Mouse (Mus musculus) liver, embryonic 14.5 days (tissue): Measurements from ENCODE around the gene Yes1. TPM values are rescaled to one million over a fixed set of nuclear protein-coding genes. Genes with fewer than 3 reads are reported as not detected.

Experiments used
- ATAC-seq: fragments of 200-750 bp; cut with Nextera tagmentation; 2 replicates; pipeline ENCODE4 v1.8.0; 2017; ENCODE audit warnings: moderate number of reproducible peaks, mild to moderate bottlenecking, moderate library complexity; ENCODE audit not compliant: insufficient read depth
- DNase-seq, 3 experiments: peaks; one replicate each; pipeline ENCODE4 v3.0.0-alpha.2; 2012 to 2013; ENCODE audit warnings: low read depth in 3 of 3, low spot score in 3 of 3
- H3K27ac ChIP-seq: fragments of 300-500 bp; sonication (generic); 2 replicates; pipeline ENCODE4 v1.5.1; 2014; ENCODE audit warnings: moderate library complexity, mild to moderate bottlenecking, control low read depth, inconsistent platforms
- H3K27me3 ChIP-seq: fragments of 300-500 bp; sonication (generic); 2 replicates; pipeline ENCODE4 v1.6.1; 2014; ENCODE audit warnings: mild to moderate bottlenecking, low read length, moderate library complexity; ENCODE audit not compliant: control insufficient read depth, insufficient read depth
- H3K36me3 ChIP-seq: fragments of 300-500 bp; sonication (generic); replicated peaks from 2 replicates; pipeline ENCODE4 v1.6.1; 2014; ENCODE audit warnings: low read depth; ENCODE audit not compliant: control insufficient read depth, insufficient read depth
- H3K4me1 ChIP-seq, 2 experiments: fragments of 200-500 bp in 1 of 2; fragments of 300-500 bp in 1 of 2; sonication (generic) in 1 of 2; replicated peaks; 2 replicates each; pipeline ENCODE4 v1.6.1; 2012 to 2014; ENCODE audit warnings: antibody characterized with exemption in 1 of 2, inconsistent platforms in 1 of 2, low read length in 1 of 2; ENCODE audit not compliant: control insufficient read depth in 2 of 2, insufficient read depth in 2 of 2
- H3K4me2 ChIP-seq: fragments of 300-500 bp; sonication (generic); 2 replicates; pipeline ENCODE4 v1.6.1; 2014; ENCODE audit warnings: low read depth, mild to moderate bottlenecking, control low read depth, moderate library complexity
- H3K4me3 ChIP-seq, 2 experiments: fragments of 200-500 bp in 1 of 2; fragments of 300-500 bp in 1 of 2; sonication (generic) in 1 of 2; 2 replicates each; pipeline ENCODE4 v1.5.1; 2012 to 2014; ENCODE audit warnings: low read depth in 2 of 2, low read length in 2 of 2, mild to moderate bottlenecking in 2 of 2, control low read depth in 1 of 2, inconsistent platforms in 1 of 2, moderate library complexity in 1 of 2; ENCODE audit not compliant: insufficient read depth in 1 of 2
- H3K9ac ChIP-seq: fragments of 300-500 bp; sonication (generic); replicated peaks from 2 replicates; pipeline ENCODE4 v1.6.1; 2014; ENCODE audit warnings: mild to moderate bottlenecking, control low read depth, moderate library complexity
- H3K9me3 ChIP-seq: fragments of 300-500 bp; sonication (generic); 2 replicates; pipeline ENCODE4 v1.6.1; 2016; ENCODE audit warnings: low read length, mixed read lengths; ENCODE audit not compliant: control insufficient read depth
- CTCF ChIP-seq: IDR thresholded peaks from 2 replicates; pipeline ENCODE4 v1.5.1; 2016; ENCODE audit warnings: antibody characterized with exemption, low read depth, control low read depth
- EP300 ChIP-seq: IDR thresholded peaks from 2 replicates; pipeline ENCODE4 v1.6.1; 2016; ENCODE audit warnings: antibody characterized with exemption, low read depth
- WGBS: fragments of 180-500 bp; shearing (Covaris S2); extraction: QIAGEN DNeasy Blood & Tissue Kit; methylation state at CpG from one replicate; pipeline ENCODE4 v1.1.7; 2014; ENCODE audit not compliant: insufficient replicate concordance; 5-methylcytosine and 5-hydroxymethylcytosine counted together
- polyA plus RNA-seq, 2 experiments: library from polyadenylated mRNA; depleted of rRNA in 1 of 2; stranded (reverse) in 1 of 2; unstranded in 1 of 2; fragments of >200 nt; fragmentation: Nextera tagmentation in 1 of 2; extraction: Ambion mirVana in 1 of 2; gene quantifications; 2 replicates each; pipeline versions ENCODE4 v1.2.1 to v1.2.3; 2012 to 2014

Gene Yes1
- polyA plus RNA-seq, 2 experiments = 1.6 to 4.2 TPM

- Histone ChIP-seq H3K9ac (no peak overlapping the region), H3K4me2 (no peak overlapping the region), H3K36me3 (no peaks in the 10 kb centered on the region), H3K27me3 (no peaks in the 10 kb centered on the region), H3K4me3 (no peak overlapping the region), H3K4me1 (peaks cover 0 to 4% of the 10 kb centered on the region in 2 experiments; a peak in 1 of 4 replicates), H3K27ac (no peak overlapping the region), H3K9me3 (no peaks in the 10 kb centered on the region)
- 41% methylated on average over 5 of the region's 5 CpGs for WGBS
- ATAC-seq (no peak), DNase-seq (no peak)
- TF ChIP-seq EP300 (no peak), CTCF (no peak)
These were observed 86.4 kb downstream of the Yes1 start for GRCm38 (mm10) chr5:32697208-32697867.

DNA sequence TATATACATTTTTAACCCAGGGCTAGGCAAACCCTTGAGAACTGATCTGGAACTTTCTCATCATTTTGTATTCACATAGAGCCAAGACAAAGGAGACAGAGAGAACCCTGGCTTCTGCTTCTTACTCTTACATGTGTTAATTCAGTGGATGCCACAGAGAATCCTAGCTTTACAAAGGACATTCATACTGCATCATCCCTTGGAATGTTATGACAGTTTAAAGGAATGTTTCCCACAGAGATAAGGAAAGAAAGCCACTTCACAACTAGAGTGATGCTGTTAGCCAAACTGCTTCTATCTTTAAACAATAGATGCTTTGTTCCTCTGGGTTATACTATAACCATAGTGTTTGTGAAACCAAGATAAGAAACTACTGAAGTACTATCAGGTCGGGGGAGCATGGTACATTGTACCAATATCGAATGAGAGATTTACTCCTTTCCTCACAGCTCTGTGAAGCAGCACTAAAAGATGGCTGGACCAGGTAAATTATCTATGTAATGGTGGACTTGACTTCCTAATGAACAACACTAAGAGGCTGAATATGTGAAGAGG lies 95.3 kb downstream of the Yes1 start:
- no peak overlapping the region for H3K4me3 ChIP-seq
- no peaks in the 10 kb centered on the region for H3K4me1 ChIP-seq
- no peaks in the 10 kb centered on the region for H3K9me3 ChIP-seq
- H3K36me3 ChIP-seq = no peaks in the 10 kb centered on the region
- WGBS = 37% methylated on average over 2 of the region's 2 CpGs
- no peak overlapping the region for H3K9ac ChIP-seq
- no peaks in the 10 kb centered on the region for H3K27me3 ChIP-seq
- H3K4me2 ChIP-seq = no peak overlapping the region
- TF ChIP-seq EP300 (no peak), CTCF (no peak)
- ATAC-seq = no peak
- DNase-seq = no peak
- H3K27ac ChIP-seq = no peak overlapping the region

DNA sequence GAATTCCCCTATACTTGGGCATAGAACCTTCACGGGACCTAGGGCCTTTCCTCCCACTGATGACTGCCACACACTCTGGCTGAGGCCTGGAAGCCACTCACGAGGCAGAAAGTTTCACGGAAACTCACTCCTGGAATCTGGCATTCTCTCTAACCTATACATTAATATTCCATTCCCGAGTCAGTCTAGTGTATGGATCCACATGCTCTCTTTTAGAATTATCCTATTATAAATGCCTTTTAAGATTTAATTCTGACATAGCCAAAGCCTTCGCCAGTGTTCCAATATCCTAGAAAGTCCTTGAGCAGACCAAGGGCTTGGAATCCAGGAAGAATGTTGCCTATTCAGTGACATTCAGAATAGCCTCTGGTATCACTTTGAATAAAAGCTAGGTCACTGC lies 100.5 kb downstream of the Yes1 start:
- no peaks in the 10 kb centered on the region for H3K36me3 ChIP-seq
- H3K4me1 ChIP-seq = peaks cover 0 to 6% of the 10 kb centered on the region in 2 experiments; a peak in 2 of 4 replicates
- no peaks in the 10 kb centered on the region for H3K27me3 ChIP-seq
- 71% methylated on average over 5 of the region's 5 CpGs for WGBS
- H3K9ac ChIP-seq = no peak overlapping the region
- ATAC-seq (no peak), DNase-seq (no peak)
- no peak overlapping the region for H3K4me3 ChIP-seq
- no peak for TF ChIP-seq EP300
- TF ChIP-seq CTCF = no peak
- H3K4me2 ChIP-seq = no peak overlapping the region
- H3K27ac ChIP-seq = no peak overlapping the region
- no peaks in the 10 kb centered on the region for H3K9me3 ChIP-seq

DNA sequence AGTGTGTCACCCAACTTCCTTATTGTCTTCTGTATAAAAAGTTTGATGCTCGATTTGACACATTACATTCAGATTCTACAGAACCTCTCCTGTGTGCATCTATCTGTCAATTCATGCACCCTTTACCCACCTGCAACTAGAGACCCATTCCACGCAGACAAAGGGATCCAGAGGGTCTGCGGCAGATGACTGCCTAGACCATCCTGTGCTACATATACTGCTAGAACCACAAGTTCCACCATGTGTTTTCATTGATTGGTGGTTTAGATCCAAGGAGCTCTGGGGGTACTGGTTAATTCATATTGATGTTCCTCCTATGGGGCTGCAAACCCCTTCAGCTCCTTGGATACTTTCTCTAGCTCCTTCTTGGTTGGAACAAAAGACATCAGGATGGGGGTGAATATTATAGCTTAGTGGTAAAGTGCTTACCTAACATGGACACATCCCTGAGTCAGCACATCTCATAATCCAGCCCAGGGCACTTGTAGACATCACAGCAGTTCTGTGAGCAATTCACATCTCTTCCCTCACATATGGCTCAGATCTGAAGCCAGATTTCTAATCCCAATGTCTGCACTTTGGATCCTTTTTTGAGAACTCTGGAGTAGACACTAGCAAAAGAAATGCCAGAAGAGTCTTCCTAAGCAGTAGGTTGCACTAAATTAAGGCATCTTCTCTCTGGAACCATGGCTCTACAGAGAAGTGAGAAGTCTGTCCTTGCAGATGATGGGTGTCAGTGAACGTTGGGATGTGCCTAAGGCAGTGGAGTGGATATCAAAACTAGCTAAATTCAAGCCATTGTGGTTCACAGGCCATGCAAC lies 101.5 kb downstream of the Yes1 start:
- Histone ChIP-seq H3K4me1 (peaks cover 0 to 6% of the 10 kb centered on the region in 2 experiments; a peak in 2 of 4 replicates), H3K4me2 (no peak overlapping the region; the same call in 1 of the 2 replicates), H3K4me3 (no peak overlapping the region; a peak in 1 of 4 replicates), H3K9ac (no peak overlapping the region), H3K9me3 (no peaks in the 10 kb centered on the region), H3K36me3 (no peaks in the 10 kb centered on the region), H3K27me3 (no peaks in the 10 kb centered on the region), H3K27ac (no peak overlapping the region)
- TF ChIP-seq EP300 = no peak
- no peak for TF ChIP-seq CTCF
- DNase-seq (no peak), ATAC-seq (no peak)
- WGBS = 68% methylated on average over 4 of the region's 4 CpGs
